Mouse (Mus musculus) kidney, postnatal 36 days (tissue): ENCODE measurements around the gene Nrg4.
A peak's percentile ranks its signal among the peaks of the same experiment; 100 is the strongest.

Source experiments
- DNase-seq, 2 experiments: peaks; one replicate each; pipeline ENCODE4 v3.0.0; 2021 to 2022; ENCODE audit warnings: mixed read lengths in 2 of 2

Gene Nrg4

DNA sequence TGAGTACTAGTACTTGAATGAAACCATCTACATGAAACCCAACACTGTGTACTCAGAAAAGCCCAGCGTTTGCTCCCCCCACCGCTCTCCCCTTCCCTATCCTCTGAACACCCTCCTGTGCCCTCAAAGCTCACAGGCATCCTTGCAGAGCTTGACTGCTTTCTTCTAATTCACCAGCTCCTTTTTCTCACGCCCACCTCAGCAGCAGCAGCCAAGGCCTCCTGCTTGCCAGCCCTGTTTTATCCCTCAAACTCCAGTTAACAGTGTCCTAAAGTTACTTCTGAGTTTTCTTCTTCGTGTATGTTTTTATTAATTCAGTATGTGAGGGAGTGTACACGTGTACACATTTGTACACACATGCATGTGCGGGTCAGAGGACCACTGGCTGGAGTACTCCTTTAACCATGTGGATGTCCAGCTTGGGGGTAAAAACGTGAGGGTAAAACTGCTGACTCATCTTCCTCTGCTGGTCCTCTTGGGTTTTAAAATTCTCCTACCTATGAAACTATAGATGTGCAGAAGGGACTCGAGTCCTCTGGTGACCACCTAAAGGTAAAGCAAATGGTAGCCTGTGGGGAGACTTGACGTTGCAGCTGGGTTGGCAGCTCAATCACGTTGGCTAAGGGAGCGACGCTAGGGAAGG is 12.9 kb downstream of the Nrg4 start:
- no peak for DNase-seq

DNA sequence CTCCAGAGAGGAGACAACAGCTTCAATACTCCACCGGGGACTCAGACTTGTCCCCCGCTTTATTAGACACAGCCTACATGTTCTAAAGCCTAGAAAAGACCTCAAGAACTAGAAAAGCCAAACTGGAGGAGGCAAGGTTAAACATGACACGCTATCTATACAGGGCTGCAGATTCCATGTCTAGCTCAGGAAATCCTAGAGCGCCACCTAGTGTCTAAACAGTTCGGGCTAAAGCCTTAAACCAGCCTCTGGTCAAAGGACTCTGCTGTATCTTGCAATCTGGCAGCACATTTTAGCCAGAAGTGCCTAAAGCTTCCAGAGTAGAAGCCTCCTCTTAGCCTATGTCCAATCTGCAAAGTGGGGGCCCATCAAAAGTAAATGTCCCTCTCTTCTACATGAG is 15.1 kb downstream of the Nrg4 start:
- peak; percentile 76 to 82 for DNase-seq

DNA sequence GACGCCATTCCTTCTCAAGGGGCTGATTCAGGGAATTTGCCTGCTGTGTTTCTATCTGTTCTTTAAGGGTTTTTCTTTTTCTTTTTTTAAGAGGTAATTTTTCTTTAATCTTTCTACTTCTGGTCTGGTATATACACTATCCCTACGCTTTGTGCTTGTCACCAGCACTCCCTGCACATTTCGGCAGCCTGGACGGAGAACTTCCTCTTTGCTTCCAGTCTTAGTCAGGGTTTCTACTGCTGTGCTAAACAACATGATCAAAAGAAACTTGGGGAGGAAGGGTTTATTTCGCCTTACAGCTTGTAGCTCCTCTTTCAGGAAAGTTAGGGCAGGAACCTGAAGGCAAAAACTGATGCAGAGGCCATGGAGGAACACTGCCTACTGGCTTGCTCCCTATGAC is 18.2 kb downstream of the Nrg4 start:
- DNase-seq, result no peak

DNA sequence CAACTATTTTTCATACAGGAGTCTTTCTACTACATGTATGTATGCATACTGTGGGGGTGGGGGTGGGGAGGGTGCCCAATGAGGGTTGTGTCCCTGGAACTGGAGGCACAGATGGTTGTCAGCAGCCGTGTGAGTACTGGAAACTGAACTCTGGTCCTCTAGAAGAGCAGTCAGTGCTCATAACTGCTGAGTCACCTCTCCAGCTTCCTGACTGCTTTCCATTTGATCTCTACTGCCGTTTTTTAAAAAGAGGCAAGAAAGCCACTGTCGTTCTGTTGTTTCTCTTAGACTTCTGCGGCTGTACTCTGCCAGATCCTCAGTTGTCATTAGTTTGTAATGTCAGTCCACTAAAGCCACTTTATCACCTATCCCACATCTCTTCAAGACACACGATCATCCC is 19.1 kb downstream of the Nrg4 start:
- no peak for DNase-seq

DNA sequence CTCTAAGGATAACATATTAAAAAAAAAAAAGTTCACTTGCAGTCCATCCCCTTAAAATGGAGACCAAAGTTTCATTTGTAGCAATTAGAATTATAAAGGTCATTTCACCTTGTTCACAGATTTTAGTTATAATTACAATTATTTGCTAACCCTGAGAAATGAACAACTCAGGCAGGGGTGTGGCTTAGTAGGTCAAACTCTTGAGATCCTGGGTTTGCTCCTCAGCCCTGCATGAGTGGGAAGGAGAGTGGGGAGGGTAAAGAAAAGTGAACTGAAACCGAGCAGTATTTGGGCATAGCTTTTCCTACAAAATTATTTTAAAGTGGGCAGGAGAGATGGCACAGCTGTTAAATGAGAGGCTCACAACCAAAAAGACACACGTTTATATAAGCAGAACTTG is 19.6 kb downstream of the Nrg4 start:
- no peak for DNase-seq

DNA sequence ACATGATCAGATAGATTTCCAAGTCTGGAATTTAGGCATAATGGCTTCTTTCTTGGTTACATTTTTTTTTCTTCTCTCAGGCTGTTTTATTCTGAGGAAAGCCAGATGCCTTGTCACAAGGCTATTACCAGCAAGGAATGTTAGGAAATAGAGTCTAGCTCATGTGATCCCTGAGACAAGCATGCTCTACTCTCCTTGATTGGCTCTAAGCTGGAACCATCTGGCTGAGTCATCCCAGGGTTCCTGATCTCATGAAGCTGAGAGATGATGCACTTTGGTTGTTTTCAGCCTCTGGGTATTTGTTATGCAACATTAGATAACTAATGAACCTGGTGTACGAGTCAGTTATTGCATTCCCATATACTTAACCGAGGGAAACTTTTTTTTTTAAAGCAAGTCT is 30.4 kb downstream of the Nrg4 start:
- DNase-seq, result no peak

DNA sequence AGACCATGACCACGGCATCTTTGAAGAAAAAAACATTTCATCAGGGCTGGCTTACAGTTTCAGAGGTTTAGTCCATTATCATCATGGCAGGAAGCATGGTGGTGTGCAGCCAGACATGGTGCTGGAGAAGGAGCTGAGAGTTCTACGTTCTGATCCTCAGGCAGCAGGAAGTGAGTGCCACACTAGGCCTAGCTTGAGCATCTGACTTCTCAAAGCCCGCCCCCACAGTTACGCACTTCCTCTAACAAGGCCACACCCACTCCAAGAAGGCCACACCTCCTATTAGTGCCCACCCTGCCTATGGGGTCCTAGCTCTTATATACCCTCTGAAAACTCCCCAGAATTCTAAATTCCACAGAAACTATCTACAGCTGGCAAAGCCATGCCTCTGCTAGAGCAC is 34.7 kb downstream of the Nrg4 start:
- no peak for DNase-seq

DNA sequence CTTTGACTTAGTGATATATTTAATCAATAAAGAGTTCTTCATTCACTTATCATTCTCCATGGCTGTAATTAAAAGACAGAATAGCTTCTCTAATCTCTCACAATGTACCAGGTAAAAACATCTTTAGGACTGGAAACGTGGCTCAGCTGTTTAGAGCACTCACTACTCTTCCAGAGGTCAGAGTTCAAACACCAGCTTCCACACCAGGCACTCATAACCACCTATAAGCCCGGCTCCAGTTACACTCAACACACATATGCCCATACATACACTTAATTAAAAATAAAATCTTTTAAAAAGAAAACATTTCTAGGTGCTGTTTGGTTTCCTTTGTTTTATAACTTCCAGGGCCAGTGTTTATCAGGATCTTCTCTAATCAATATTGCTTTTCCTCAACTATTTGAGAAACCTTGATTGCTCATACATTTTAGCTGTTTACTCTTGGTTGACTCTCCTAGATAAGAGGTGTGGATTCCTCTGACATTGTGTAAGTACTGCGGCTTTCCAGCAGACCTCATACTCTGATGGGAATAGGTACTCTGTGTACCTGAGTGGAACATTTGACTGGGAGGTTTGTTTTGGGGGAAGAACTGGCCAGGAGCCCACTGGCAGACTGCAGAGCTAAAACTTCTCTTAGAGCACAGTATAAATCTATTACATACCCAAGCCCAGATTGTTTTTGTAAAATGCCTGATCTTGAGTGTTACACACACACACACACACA is 37.0 kb downstream of the Nrg4 start:
- no peak for DNase-seq

DNA sequence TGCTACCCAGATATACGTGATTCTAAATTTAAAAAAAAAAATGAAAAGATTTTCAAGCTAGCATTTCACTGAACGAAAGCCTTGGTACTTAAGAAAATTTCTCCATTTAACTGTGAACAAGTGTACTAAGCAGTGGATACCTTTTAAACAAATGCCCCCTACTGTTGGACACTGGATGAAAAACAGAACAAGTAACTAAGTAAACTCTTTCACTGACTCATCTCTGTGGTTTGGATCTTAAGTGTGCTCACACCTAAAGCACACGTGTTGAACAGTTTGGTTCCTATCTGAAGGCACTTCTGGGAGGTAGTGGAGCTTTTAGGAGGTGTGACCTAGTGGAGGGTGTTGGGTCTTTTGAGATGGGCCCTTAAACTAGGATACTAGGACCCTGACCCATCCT is 41.4 kb downstream of the Nrg4 start:
- DNase-seq, result peak in 1 of 2 experiments; percentile 6

DNA sequence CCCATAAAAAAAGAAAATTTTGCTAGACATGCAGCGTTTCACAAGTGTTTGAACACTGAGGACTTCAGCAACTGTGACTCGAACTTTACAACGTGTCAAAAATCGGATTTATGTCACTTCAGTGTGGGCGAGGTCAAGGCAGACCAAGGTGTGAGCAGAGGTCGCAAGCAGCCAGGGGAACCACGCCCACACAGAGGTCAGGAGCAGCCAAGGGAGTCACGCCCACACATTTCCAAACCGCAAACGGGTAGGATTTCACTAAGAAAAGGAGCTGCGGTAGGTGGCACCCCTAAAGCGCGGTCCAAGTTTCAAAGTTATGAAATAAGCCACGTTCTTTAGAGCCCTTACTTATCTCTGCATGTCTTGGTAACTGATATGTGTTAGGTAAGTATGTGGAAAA is 43.1 kb downstream of the Nrg4 start:
- peak; percentile 45 to 61 for DNase-seq

DNA sequence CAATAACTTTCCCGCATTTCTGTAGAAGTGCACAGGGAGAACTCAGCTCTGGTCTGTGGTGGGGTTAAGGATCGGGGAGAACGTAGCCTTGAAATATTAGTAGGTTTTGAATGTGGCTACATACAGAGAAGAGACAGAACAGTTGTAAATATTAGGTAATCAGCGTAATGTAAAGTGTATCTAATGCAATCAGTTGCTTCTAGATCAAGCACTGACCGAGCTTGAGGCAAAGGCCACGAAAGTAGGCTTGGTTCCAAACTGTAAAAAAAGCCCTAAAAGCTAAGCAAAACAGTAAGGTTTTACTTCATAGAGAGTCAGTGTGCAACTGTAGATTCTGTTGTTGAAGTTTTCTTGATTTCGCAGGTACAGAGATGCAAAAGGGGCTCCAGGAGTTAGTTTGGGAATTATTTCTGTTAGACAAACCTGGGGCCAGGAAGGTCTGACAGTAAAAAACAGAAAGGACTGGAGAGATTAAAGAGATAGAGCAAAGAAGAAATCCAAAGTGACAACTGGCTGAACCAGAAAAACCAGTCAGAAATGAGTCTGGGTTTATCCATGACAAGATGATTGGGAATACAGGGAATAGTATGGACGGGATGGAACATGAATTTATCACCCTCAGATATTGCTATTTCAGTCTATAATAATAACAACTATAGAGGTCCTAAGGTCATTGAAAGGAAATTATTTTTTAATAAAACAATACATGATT is 47.4 kb downstream of the Nrg4 start:
- no peak for DNase-seq

DNA sequence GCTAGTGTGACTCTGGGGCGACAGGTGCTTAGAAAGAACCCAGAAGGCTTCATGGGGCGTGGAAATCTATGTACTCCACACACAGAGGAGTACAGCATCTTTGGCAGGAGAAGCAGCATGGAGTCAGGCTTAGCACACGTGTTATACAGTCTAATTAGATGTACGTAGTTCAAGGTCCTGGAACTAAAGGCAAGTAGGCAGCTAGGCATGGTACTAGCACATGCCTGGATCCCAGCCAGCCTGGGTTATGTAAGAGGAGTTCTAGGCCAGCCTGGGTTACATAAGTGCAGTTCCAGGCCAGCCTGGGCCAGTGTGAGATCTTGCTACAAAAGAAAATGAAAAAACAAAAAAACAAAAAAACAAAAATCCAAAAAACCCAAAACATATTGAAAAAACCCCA is 49.1 kb downstream of the Nrg4 start:
- peak; percentile 89 to 90 for DNase-seq

DNA sequence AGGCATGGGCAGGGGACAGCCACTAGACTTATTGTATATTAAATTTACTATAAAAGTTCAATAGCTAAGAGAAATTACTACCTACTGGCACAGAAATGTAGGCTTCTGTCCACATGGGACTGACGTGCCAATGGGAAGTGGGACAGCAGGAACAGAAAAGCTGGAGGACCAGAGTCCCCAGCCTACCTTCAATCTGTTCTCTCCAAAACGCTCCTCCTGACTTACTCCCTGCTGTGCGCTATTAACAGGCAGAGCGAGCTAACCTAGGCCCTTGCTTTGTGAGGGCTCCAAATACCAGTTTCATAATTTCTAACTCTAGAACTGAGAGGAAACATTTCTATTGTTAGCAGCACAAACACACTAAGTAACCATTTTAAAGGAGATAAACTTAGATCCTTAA is 52.7 kb downstream of the Nrg4 start:
- DNase-seq, result no peak

DNA sequence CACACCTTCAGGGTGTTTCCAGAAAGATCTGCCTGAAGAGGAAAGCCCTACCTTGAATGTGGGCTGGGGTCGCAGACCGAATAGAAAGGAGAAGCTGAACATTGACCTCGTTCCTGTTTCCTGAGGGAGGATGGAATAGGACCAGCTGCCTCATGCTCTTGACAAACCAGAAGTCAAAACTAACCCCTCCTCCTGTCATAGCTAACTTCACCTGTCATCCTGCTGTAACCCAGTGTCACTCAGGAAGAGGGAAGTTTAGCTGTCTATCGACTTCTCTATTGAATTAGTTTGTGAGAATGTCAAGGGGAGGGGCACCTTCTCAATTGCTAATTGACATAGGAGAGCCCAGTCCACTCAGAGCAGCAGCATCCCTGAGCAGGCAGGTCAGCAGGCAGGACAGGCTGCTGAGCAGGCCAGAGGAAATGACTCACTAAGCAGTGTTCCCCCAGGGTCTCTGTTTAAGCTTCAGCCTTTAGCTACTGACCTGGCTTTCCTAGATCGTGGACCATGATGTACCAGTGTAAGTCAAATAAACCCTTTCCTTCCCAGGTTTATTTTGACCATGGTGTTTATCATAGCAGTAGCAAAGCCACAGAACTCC is 54.6 kb downstream of the Nrg4 start:
- no peak for DNase-seq

DNA sequence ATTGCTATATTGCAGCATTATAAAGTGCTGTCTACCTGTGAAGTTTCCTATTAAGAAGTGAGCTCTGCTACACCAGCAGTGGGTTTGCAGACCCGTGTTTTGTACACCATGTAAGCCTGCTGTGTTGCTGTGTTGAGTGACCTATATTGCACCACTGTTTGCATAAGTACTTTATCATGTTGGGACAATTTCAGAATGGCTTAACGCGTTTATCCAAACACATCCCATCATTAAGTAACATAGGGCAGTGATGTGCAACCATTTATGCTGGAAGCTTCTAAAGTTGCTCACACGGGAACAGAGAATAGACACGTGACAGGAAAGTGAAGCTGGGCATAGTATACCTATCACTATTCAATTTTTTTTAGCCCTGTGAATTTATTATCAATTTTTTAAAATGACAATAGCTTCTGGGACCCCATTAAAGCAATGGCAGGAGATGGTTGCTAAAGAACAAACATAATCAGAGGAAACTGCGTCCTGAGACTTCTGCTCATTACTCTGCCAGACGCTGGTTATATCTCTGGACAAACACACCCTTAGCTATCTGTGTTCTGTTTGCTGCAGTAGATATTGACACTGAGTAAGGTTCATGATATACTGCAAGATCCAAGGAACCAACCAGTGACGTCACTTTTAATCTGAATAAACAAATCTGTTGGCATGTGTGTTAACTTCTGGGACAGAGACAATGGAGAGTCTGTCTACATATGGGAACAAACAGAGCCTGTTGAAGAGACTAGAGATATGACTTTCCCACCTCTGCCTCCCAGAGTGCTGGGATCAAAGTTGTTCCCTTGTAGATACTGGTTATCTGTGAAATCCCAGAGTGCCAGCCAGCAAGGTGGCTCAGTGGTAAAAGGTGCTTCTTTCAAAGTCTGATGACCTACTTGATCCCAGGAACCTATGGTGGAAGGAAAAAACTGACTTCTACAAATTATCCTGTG is 62.0 kb downstream of the Nrg4 start:
- DNase-seq, result no peak

DNA sequence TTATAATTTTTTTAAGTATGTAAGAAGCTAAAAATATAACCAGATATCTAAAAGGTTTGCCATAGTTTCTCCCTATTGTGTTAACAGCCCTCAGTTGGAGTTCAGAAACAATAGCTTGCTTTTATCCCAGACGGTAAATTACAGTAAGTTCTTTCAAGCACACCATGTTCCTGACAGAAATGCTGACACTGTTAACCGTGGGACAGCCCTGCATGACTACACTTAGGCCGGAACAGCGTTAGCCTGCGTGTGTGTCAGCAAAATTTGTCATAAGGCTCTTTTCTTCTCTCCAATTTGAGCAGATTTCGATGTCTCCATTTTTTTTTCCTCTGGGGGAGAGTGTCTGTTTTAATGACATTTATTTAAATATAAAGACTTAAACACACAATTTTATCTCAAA is 66.9 kb downstream of the Nrg4 start:
- DNase-seq, result peak; percentile 16 to 39

DNA sequence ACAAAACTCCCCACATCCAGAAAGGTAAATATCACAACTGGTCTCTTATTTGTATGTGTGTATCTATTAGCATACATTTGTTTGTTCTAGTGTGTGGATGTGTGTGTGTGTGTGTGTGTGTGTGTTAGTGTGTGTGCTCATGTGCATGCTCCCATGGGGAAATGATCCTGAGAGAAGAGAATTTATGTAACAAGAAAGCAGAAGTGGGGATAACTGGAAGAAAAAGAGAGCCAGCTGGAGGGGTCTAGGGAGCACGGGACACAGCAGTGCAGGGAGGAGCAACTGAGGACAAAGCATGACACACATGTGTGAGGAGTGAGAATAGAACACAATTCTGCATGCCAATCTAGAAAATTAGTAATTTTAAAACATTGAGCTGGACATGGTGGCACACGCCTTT is 69.5 kb downstream of the Nrg4 start:
- no peak for DNase-seq

DNA sequence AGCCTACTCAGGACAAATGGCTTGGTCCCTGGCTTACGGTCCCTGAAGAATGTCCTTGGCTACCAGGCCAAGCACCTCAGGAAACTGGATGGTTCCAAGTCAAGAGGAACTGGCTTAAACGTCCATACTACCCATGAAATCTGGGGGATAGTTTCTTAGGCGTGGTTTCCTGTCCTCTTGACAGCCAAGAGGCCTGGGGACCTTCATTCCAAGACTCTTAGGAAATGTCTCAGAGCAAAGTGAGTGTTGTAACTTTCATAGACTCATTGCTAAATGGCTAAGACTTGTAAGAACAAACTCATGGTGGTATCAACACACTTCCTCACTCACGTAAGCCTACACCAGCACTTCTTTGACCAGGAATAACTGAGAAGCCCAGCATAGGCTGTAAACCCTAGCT is 71.0 kb downstream of the Nrg4 start:
- DNase-seq, result no peak

DNA sequence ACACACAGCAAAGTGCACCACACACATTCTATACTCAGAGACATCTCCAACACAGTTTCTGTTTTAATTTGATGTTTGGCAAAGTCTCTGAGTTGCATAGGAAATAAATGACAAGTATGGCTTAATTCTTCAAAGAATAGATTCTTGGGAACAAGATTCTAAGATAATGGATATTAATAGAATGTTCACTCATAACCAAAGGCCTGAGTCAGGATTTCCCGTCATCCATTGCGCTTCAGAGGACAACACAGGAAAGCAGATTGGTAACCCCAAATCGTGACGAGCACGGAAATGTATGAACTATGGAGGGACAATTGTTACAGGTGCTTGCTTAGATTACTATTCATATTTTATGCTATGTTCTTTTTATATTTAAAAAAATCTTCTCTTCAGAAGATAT is 71.6 kb downstream of the Nrg4 start:
- DNase-seq, result peak; percentile 23 to 29

DNA sequence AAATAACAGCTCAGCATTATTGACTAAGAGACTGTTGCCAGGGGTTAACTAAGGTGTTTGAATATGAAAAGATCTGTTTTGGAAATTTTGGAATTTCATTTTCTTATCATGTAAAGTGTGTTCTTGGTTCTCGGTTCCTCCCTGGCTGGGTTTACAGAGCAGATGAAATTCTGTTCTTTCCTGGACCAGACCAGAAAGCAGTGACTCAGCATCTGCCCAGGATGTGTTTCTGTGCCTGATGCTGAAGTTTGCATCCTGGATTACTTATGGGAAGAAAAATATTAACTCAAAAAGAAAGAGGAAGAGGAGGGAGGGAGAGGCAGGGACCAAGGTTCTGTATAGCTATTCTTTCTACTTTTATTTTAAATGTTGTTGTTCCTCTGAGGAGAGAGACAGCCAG is 72.8 kb downstream of the Nrg4 start:
- no peak for DNase-seq

DNA sequence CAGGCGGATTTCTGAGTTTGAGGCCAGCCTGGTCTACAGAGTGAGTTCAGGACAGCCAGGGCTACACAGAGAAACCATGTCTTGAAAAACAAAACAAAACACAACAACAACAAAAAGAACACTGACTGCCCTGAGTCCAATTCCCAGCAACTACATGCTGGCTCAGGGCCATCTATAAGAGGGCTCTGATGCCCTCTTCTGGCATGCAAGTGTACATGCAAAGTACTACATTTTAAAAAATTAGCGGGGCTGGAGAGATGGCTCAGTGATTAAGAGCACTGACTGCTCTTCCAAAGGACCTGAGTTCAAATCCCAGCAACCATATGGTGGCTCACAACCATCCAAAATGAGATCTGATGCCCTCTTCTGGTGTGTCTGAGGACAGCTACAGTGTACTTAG is 74.5 kb downstream of the Nrg4 start:
- DNase-seq, result peak in 1 of 2 experiments; percentile 32

DNA sequence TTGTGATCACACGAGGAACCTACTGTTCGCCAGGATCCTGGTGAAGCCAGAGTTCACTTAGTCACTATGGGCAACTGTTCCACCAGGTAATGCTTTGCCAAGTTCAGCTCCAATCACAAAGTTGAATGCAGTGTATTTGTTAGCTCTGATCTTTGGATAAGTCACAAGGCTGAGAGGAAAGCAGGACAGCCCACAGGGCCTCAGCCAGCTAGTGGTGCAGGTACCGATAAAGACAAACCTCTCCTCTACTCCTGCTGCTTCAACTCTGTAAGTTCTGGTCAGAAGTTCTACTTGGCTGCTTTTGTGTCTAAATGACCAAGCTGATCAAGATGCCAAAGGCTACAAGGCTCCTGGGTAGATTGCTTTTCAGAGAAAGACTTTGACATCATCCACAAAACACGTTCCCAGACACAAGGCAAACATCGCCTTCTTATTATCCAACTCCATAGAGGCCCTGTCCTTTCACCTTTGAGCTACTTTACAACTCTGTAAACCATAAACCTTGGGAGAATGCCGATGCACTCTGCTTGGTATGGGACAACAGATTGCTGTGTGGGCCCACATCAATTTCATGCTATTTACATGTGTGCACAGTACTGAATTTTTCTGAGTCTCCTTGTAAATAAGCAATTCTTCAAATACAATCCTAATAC is 75.9 kb downstream of the Nrg4 start:
- peak; percentile 43 to 45 for DNase-seq
